Mouse (Mus musculus): ENCODE measurements at regions not wholly inside any gene's neighbourhood (a gene's known extent, or its start where the extent isn't known, plus 50 kb on each side); places are given as distances from the start of the nearest gene placed in this dataset.

- DNase-seq, result no peak
Measured at GRCm38 (mm10) chr15:88379342-88379741, 220.8 kb upstream of the Zdhhc25 start.

- DNase-seq, result no peak
Measured at GRCm38 (mm10) chr15:88379951-88380623, 220.0 kb upstream of the Zdhhc25 start.

- no peak for DNase-seq
Measured at GRCm38 (mm10) chr15:88381419-88381818, 218.7 kb upstream of the Zdhhc25 start.

GRCm38 (mm10) chr15:88385943-88386342 is 214.2 kb upstream of the Zdhhc25 start:
- DNase-seq, result no peak

- DNase-seq, result no peak
Measured at GRCm38 (mm10) chr15:88386711-88387110, 213.4 kb upstream of the Zdhhc25 start.

DNA sequence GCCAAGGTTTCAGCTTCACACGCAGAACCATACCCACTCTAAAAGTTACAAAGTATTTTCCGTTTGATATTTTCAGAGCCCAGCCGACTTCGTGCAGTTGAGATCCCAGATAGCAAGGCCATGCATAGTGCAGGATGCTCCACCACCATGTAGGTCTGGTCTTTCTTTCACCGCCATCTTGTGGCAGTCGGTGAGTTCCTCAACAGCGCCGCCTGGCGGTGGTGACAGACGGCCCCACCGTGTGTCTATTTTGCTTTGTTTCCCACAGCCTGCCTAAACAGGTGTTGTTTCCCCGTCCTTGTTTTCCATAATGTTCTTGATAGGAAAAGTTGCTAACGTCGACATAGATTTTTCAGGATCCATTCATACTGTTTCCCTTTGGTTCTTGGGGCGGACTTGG is 208.3 kb upstream of the Zdhhc25 start:
- no peak for DNase-seq

GRCm38 (mm10) chr15:88399064-88399463 is 201.0 kb upstream of the Zdhhc25 start:
- DNase-seq, result no peak

DNA sequence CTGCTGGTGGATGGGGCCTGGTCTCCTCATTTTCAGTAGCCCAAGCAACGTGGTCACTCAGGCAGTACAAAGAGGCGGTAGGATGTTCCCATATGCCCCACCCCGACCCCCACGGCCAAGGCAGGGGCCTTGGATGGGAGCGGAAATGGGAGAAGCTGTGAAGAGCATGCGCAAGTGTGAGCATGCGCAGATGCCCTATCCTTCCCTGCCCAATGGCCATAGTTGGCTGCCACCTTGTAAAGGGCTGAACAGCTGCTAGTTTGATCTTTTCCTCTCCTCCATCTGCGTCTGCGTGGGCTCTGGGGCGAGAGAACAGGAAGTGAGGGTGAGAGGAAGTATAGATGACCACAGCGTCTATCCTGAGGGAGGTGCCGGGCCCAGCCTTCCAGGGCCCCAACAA is 200.1 kb upstream of the Zdhhc25 start:
- no peak for DNase-seq

DNA sequence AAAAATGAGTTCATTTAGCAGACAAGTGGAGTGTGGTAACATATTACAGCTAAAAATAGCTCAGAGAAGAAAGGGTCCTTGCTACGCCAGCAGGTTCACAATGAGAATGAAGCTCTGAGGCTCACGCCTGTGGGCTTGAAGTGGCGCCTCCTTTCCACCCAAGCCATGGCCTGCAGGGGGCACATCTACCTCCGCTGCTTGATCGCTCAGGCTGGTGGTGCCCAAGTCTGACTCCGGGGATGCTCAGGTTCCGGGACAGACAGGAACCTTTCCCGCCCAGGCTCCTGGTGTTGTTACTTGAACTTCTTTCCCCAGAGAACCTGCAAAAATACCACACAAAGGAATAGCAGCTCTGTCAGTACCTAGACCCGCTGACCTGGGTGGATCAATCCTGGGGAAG is 199.3 kb upstream of the Zdhhc25 start:
- DNase-seq, result peak in 1 of 2 experiments; percentile 14

DNA sequence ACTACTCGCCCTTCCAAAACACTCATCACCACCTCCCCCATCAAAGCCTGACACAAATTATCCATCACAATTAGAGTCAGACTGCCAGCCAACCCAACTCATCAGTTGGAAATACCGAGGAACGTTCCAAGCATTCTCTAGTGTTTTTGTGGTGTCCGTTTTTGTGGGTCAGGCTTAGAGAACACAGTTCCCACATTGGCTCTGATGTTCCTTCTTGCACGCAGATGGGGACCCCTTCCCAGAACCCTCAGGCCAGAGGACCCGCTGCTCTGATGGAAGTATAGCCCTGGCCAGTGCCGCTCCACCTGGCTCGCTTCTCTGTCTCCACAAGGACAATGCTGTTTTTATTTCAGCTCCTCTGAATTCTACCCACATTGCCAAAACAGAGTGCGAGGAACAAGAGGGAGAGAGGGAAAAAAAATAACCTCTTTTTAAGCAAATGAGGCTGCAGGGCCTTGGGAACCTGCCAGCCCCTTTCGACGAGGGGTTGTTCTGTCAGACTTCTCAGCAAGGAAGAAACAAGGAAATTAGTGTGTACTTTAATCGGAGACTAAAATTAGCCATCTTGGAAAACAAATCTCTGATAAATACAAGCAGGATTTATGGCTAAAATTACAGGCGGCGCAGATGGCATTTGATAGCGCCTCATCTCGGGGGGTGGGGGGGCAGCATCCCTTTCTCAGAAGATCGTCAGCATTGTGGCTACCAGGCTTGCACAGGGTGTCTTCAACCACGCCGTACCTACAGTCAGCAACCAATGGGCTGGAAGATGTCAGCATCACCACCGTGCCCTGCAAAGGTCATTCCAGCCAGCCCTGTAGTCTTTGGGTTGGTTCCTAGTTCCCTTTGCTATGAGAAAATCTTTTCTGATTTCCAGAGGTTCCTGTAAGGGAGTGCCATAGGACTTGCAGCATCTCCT is 191.4 kb upstream of the Zdhhc25 start:
- DNase-seq, result peak in 1 of 2 experiments; percentile 9

GRCm38 (mm10) chr15:88414206-88414605 is 185.9 kb upstream of the Zdhhc25 start:
- DNase-seq, result no peak

- DNase-seq, result no peak
Measured at GRCm38 (mm10) chr15:88418881-88419280, 181.2 kb upstream of the Zdhhc25 start.

DNA sequence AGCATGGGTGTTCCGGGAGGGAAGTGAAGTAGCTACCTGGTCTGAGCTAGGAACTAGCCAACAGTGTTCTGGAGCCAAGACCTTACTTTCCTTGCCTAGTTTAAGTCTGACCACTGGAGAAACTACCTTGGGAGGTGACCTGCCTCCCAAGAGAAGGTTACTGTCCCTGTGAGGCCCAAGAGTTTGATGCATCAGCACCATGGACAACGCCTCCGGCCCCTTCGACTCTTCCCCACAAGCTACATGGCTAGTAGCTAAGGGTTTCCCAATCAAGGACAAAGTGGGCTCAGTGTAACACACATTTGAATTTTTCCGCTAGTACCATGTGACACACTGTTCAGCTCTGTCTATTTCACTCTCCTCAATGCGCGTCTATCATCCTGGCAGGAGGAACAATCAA is 171.7 kb upstream of the Zdhhc25 start:
- DNase-seq, result no peak

- peak; percentile 31 to 39 for DNase-seq
Measured at GRCm38 (mm10) chr15:88430941-88431340, 169.2 kb upstream of the Zdhhc25 start.

- DNase-seq, result no peak
Measured at GRCm38 (mm10) chr15:88448272-88448671, 151.8 kb upstream of the Zdhhc25 start.

GRCm38 (mm10) chr15:88451241-88451640 is 148.9 kb upstream of the Zdhhc25 start:
- no peak for DNase-seq

DNA sequence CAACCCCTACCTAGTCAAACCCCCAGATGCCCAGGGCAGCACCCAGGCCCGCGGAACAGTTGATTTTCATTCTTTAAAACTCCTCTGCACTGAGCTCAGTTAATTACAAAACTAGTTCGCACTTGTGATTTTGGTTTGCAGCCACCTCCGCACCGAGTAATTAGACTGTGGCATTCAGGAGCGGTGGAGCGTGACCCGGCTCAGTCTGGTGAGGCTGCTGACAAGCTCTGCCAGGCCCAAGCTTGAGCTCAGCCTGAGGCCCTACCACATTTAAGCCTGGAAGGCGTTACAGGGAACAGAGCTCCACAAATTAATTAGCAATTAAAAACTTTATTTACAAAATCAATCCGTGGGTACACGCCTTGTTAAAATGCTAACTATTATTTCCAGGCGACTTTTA is 132.0 kb upstream of the Zdhhc25 start:
- peak; percentile 14 to 17 for DNase-seq

DNA sequence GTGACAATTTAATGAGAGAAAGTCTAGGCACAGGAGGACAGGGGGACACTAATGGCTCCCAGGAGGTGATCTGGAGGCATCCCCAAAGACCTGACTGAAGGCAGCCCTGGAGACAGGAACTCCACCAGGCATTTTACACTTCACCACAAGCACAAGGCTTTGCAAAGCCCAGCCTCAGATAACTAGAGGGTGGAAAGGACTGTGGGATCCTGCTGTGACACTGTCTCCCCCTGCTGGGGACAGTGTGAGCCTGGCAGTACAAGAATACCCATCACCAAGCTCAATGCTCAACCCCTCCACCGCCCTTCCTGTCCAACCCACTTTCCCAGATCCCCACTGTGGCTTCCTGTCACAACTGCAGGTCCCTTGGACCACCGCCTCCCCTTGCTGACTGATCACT is 131.3 kb upstream of the Zdhhc25 start:
- DNase-seq, result peak; percentile 10 to 11

DNA sequence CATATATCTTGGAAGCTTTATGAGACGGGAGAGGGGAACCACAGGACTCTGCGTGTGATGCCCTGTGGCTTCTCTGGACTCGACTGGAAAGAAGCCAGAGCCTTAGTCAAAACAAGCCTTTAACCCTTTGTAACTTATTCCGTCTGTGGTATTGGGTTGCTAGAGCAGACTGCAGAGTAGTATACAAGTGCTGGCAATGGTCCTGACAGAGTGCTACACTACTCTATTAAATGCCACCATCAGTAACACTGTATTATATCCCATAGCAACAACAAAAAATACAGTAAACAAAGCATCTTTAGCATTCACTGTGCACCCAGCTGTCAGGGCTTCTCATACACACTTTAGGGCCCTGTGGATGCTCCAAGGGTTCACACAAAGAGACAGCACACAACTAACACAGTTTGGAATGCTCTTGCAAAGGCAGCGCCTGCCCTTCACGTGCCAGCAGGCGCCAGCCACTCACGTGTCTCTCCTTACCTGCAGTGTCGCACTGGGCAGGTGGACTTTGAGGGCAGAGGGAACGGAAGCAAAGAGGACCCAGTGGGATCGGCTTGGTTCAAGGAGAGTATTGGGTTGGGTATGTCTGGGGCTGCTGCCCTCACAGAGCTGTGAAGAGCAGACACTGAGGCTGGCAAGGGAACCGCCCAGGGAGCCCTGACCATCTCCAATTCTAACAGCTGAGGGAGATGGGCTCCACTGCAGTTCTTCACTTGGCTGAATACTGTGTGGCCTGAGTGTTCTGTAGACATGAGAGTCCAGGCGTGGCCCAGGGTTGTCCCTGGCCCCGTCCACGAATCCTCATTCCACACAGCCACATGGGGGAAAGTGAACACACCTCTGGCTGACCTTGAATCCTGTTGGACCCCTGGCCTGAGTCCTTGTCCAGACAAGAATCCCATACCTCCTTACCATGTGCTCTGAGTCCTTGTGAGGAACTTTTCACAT is 130.3 kb upstream of the Zdhhc25 start:
- no peak for DNase-seq

GRCm38 (mm10) chr15:88472351-88473100 is 127.6 kb upstream of the Zdhhc25 start:
- no peak for DNase-seq

DNA sequence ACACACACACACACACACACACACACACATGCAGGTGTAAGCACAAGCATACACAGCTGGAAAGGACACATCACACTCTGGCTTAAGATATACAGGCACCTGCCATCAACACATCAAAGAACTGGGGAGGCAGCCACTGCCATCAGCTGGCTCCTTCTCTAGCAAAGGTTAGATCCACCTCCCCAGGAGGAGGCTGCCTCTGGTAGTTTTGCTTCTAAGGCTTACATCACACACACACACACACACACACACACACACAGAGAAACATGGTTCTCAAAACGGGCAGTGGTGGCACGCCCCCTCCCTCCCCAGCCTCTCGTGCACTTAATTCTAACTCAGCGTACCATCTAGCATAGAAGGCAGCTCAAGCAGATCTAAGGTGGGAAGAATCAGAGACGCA is 126.9 kb upstream of the Zdhhc25 start:
- no peak for DNase-seq

DNA sequence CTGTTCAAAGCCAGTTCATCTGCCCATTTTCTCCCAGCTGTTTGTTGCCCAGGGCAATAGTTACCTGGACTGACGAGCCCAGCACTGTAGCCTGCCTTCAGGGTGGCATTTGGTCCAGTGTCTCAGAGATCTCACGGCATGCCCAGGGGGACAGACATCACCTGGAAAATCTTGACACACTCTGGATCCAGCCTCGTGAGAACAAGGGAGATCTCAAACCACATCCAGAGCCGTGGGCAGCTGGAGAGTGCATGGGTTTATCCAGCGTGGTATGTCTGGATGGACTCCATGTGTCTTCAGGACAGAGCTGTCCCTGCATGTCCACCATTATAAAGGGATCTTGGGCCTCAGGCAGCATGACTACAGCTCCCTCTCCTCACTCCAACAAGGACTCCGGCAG is 116.6 kb upstream of the Zdhhc25 start:
- DNase-seq, result no peak

All from cerebellum, postnatal 36 days (tissue).